Mouse (Mus musculus): ENCODE measurements around the gene Olfr449. TPM values are rescaled to one million over a fixed set of nuclear protein-coding genes. Genes with fewer than 3 reads are reported as not detected.

The Olfr449 gene
- total RNA-seq (2023) = not detected

DNA sequence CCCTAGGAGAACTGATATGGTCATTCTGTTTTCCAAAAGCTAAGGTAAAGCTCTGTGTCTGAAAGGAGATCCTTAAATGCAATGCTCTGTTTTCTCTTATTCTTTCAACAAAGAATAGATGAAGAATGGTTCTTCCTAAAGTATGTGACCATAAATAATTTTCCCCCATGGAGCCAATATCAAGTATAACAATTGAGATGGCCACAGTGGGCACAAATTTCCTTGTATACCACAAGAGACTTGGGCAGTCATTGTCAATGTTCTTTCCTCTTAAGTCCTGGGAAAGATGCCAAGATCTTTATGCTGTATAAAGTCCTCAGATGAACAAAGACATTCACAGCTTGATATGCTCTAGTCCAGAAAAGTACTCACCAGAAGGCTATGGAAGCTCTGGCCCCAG, at the start of gene Olfr449:
TSS of gene Olfr449 (plus strand) at position 301 of the 400 bp plus-strand sequence.

DNA sequence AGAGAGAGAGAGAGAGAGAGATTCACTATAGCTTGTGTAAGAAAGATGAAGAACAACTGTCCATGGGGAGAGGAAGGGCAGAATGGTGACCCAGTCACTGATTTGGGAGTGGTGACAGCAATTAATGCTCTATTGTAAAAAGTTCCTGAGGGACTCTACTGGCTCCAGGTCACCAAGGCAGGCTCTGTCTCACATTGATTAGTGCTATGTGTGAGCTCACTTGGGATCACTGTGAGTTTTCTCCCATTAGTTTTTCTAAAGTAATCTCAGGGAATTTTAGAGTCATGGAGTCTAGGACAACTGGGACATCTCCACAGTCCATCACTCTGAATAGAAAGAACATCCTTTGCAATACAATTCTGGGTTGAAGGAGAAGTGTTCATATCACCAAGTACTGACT, 49.4 kb upstream of the Olfr449 start, which contains the start of gene Olfr452:
TSS of gene Olfr452 (plus strand) at position 301 of the 400 bp plus-strand sequence.

DNA sequence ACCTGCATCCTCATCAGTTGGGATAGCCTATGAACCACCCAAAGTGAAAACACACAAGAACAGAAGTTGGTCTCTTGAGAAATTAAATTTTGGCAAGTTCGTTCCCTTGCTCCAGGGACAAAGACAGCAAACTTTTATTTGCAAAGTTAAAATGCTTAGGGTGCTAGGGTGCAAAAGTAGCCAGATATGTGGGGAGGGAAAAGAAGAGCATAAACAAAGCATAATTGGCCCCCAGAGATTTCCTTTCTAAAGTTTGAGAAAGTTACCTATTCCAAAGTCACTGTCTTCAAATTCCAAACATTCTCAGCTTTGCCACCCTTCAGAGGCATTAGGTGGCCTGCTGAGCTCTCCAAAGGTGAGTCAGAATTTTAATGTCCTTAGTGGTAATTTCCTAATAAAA, 22.5 kb upstream of the Olfr449 start, which contains the start of gene Olfr450:
TSS of gene Olfr450 (plus strand) at position 301 of the 400 bp plus-strand sequence.

Other genes starting within 250 kb of the Olfr449 start
- not detected for gene Tcaf3, start 236.7 kb upstream of the Olfr449 start, total RNA-seq (2023)
- under 1 TPM; 0.31 to 0.43 TPM for gene Tcaf2, start 189.1 kb upstream of the Olfr449 start, total RNA-seq (2023)
- gene Tcaf1, start 124.3 kb upstream of the Olfr449 start, total RNA-seq (2023) = under 1 TPM in 1 of 2 experiments, not detected in 1; 0.34 TPM
- gene Olfr453, start 95.0 kb upstream of the Olfr449 start, total RNA-seq (2023) = not detected
- gene Olfr38, start 78.0 kb upstream of the Olfr449 start, total RNA-seq (2023) = not detected
- not detected for gene Olfr452, start 49.3 kb upstream of the Olfr449 start, total RNA-seq (2023)
- not detected for gene Olfr450, start 22.4 kb upstream of the Olfr449 start, total RNA-seq (2023)
- not detected for gene Olfr448, start 56.1 kb downstream of the Olfr449 start, total RNA-seq (2023)
- not detected for gene Olfr447, start 74.5 kb downstream of the Olfr449 start, total RNA-seq (2023)
- not detected for gene Olfr446, start 87.0 kb downstream of the Olfr449 start, total RNA-seq (2023)
- gene Olfr444, start 114.7 kb downstream of the Olfr449 start, total RNA-seq (2023) = not detected